Mouse (Mus musculus): ENCODE data around the gene Tmem232.
A peak's percentile ranks its signal among the peaks of the same experiment; 100 is the strongest.
"Not testable (repeated sequence)": the region's sequence is repeated elsewhere in the genome, so short reads cannot be mapped to it uniquely, and the experiment has no call there.

The Tmem232 gene

GRCm38 (mm10) chr17:65527529-65527928 is 13.1 kb downstream of the Tmem232 start:
- no peak for DNase-seq

GRCm38 (mm10) chr17:65513517-65513916 is 27.1 kb downstream of the Tmem232 start:
- DNase-seq = no peak

DNA sequence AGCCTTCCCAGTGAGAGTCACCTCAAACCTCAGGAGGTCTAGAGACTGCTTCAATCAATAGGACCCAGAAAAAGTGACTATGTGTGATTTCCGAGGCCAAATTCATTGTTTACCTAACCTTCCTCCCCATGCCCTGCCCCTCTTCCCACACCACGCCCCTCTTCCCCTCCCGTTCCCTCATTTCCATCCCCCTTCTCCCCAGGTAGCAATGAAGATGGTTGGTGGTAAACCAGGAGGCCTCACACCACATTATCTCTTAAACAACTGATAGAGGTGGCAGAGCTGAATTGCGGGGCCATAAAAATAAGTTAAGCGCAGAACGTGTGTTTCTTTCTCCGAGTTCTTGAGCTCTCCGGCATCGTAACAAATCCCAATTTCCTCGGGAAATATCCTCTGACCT is 55.9 kb downstream of the Tmem232 start:
- DNase-seq = no peak

DNA sequence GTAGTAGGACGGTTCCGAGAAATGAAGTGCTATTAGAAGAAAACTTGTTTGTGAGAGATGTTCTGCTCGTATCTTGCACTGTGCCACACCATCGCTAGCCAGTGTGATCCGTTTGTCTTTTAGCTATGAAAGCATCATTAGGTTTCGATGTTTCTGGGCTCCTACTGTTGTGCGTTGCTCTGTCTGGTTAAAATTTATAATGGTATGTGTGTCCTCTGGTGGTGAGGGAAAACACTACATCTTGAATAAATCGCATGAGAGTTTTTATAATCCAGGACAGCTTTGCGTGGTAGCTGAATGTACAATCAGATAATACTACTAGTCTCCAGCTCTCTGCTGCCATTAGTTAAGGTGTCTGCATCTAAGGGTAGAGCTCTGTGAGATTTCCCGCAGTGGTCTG is 63.8 kb downstream of the Tmem232 start:
- DNase-seq = no peak

DNA sequence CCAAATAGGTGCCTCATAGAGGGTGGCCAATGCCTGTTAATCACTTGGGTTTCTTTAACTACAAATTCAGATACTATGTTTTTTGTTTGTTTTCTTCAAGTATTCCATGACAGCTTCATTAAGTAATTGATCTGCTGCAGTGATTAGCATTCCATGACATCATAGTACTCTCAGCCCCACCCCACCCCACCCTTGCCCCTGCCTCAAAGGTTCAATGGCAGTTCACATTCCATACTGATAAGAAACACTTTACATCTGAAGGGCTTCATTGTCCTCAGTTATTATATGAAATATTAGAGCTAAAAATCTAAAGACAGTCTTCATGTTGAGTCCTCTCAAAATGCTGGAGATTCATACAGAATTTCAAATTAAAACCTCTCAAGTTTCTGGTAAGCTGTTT is 89.8 kb downstream of the Tmem232 start:
- DNase-seq = no peak

DNA sequence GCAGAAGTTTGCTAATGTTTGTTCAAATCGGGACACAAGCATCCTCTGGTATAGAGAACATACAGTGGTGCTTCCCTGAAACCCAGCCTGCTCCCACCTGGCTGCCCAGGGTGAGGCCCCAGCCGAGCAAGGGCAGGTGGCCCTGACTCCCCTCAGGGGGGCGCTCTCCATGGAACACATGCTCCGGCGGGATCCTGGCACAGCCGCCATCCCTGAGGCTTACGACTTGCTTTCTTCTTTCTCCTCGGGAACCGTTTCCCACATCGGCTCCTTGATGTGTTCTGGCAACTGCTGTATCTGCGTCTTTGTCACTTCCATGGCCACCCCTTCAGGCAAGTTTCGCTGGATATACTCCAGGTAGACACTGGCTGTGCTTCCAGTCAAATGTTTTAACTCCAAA is 102.7 kb downstream of the Tmem232 start:
- DNase-seq = not testable (repeated sequence)

DNA sequence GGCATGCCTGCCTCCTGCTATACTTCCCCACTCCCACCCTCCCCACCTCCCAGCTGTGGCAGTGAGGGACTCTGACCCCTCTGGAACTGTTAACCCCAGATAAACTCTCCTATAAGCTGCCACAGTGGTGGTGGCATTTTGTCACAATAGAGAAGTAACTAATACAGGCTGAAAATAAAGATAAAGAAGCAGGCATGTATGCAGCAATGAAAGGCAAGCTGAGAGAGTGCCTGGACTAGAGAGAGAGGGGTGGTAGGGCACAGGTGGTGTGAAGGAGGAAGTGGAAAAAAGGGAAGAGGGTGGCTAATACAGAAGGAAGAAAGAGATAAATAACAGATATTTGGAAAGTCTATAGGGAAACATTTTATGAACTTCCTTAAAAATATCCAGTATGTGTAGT is 121.5 kb downstream of the Tmem232 start:
- no peak for DNase-seq

DNA sequence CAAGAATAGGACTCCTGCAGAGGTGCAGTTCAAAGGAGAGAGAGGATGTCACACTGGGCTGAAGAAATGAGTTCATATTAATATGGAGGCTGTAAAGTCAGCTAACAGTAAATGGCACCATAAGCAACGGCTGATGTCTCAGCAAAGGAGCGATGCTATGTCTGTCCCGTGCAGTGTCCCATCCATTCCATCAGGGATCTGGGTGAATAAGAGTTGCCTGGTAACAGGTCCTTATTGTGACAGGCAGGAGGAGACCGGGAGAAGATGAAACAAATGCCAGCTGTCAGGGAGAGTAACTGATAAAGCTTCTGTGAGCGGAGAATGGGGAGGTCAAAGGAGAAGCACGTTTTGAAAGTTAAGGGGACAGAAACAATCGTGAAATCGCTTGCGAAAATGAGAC is 135.3 kb downstream of the Tmem232 start:
- no peak for DNase-seq

- DNase-seq = peak; percentile 96
Measured at GRCm38 (mm10) chr17:65400914-65401313, 139.7 kb downstream of the Tmem232 start.

DNA sequence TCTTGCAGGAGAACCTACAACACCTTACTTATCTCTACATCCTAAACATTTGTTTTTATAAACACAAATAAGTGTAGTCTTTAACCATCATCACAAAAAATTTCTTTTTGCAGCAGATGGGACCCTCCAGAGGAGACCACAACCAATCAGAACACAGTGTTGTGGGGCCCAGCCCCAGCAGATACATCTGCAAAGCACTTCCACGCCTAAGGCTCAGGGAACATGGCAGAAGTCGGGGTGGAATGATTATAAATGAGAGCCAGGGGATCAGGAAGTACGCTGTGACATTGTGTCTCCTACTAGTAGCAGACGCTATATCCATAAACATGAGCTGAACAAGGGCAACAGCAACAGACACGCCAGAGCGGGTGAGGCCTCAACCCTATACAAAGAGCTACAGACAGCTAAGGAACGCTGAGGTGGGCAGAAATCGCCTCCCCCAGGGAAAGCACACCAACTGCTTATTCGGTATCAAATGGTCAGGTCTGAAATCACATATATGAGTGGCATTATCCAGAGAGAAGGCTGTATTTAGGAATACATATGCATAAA is 156.1 kb downstream of the Tmem232 start:
- DNase-seq = no peak

DNA sequence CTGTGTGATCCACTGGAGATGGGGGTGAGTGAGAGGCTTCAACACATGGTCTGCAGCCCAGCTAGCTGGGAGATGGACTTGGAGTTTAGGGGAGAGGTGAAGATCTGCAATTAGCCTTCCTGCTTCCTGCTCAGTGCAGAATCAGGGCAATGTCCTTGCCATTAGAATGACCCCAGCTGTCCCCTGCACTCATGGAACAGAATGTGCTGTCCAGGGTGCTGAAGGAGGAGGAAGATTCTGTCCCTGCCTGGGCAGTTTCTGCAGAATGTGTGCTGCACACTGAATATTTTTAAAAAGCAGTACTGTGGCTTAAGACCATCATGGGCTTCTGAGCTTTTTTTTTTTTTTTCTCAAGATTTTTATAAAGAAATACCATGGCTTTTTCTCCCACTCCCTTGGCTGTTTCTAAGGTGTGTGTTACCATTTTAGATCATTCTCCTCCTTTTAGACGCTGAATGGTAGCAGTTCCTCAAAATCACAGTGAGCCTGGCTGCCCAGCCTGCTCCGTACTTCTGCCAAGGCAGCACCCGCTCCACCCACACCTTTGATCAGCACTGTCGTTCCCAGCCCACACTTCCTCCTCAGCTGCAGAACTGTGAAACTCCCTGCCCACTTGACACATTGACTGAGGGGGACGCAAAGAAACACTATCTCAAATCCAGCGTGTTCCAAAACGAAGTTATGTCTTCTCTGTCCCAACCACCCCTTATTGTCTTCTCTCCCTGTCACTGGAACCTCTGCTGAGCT is 170.4 kb downstream of the Tmem232 start:
- peak; percentile 9 for DNase-seq

GRCm38 (mm10) chr17:65365535-65366254 is 174.9 kb downstream of the Tmem232 start:
- no peak for DNase-seq

DNA sequence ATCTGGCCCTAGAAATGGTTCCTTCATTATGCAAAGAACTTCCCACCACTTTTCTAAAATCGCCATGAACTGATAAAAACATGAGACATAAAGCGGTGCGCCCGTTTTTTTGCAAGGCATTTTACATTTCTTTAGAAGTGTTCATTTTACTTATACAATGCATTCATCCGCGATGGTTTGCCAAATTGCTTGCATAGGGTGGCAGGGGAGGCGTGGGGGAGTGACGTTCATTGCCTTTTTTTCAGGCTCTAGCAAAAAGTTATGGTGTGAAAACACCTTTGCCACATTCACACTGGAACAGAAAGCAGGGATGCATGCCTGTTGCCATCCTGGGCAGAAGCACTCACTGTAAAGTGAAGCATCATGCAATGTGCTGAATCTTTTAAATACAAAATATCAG is 188.7 kb downstream of the Tmem232 start:
- DNase-seq = no peak

GRCm38 (mm10) chr17:65340016-65340415 is 200.6 kb downstream of the Tmem232 start:
- no peak for DNase-seq

GRCm38 (mm10) chr17:65330759-65331158 is 209.8 kb downstream of the Tmem232 start:
- no peak for DNase-seq

DNA sequence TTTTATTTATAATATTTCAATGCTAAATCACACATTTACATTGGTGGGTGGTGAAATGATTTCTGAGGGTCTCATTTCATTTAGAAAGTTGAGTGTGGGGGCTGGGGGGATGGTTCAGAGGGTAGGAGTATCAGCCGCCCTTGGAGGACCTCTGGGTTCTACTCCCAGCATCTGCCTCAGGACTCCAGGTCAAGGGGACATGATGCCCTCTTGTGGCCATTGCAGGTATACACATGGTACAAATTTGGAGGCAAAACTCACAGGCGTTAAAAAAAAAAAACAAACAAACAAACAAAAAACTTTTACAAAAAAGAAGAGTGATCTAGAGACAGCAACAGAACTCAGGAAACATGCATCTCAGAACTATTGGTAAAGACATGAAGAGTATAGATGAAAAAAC is 215.3 kb downstream of the Tmem232 start:
- peak; percentile 37 for DNase-seq

GRCm38 (mm10) chr17:65320623-65321022 is 220.0 kb downstream of the Tmem232 start:
- DNase-seq = no peak

- no peak for DNase-seq
Measured at GRCm38 (mm10) chr17:65299946-65300345, 240.6 kb downstream of the Tmem232 start.

GRCm38 (mm10) chr17:65297831-65298230 is 242.8 kb downstream of the Tmem232 start:
- DNase-seq = no peak

GRCm38 (mm10) chr17:65252160-65252559 is 288.4 kb downstream of the Tmem232 start:
- DNase-seq = peak; percentile 21

- DNase-seq = no peak
Measured at GRCm38 (mm10) chr17:65250261-65250660, 290.3 kb downstream of the Tmem232 start.

DNA sequence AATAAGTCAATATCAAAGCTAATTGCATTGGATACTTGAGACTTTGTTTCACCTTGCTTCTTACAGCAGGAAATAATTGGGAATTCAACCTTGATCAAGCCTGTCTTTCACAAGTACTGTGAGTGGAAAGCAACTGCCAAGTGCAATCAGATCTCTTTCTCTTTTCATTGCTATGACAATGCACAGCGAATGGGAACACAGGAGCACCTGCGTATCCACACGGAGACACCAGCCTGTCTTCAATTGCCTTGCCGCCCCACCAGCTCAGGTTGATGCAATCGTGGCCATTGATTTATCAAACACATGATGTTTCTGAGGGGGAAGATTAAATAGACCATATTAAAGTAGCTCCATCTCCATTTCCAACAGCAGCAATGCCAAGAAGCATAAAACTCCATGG is 296.9 kb downstream of the Tmem232 start:
- no peak for DNase-seq

DNA sequence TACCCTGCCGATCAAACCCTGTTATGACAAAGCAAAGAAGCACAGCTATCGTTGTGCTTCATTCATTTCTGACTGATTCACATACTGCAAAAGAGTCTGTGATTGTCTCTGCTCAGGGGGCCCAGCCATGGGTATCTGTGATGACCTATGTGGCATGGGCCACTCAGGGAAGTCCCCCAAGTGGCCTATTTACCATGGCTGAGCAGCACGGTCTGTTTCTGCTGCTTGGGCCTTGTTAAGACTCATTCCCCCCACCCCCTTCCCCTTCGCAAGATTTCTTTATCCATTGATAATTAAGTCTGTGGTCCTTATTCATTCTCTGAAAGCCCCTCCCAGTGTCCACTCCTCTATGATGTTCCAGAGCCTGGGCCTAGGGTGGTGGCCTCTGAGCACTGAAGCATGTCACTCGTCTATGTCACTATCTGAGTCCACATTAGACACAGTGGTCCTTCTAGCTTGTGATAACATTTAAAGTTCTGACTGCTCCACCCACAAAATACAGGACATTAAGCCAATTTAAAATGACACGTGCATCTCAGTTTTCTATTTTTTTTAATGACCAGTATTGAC is 315.1 kb downstream of the Tmem232 start:
- DNase-seq = no peak

GRCm38 (mm10) chr17:65221687-65222086 is 318.9 kb downstream of the Tmem232 start:
- not testable (repeated sequence) for DNase-seq

Measured in kidney, adult 9 months (tissue).